Mouse (Mus musculus) brain, adult 2 months (tissue): ENCODE results near the gene Fbxl5.

Experiments
- DNase-seq: peaks from one replicate; pipeline ENCODE4 v3.0.0; 2011; ENCODE audit warnings: low read depth, low spot score

Gene Fbxl5

DNA sequence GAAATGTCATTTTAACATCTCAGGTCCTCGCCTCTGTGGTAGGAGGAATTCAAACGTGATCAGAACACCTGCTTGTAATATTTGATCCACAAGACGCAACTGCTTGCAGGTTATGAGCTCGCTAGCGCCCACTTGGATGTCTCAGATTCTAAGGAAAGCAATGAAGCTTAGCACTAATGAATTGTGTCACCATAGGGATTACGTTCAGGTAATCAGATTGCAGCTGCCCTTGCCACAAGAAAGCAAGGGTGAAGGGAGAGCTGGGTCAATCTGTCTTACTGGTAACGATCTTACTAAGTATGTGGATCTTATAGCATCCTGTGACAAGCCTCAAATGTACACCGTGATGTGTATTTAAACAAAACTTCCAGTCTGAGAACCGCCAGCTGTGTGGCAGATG lies 5.9 kb upstream of the Fbxl5 start:
- no peak for DNase-seq

DNA sequence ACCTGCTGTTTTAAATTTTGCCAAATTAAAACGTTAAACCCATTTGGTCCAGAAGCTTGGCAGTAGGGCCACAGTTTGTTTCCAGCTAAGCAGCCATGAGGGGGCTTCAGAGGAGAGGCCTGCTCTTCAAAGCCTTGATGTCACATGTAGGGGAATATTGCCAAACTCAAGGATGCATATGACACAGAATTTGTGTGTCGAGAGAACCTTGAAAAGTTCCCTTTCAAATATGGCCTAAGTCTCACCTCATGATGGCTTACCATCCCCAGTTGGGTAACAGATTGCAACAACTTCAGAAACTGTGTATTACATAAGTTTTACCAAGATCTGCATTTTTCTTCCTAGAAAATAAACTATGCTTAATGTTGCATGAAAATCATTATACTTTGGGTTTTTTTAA lies 5.4 kb upstream of the Fbxl5 start:
- no peak for DNase-seq

DNA sequence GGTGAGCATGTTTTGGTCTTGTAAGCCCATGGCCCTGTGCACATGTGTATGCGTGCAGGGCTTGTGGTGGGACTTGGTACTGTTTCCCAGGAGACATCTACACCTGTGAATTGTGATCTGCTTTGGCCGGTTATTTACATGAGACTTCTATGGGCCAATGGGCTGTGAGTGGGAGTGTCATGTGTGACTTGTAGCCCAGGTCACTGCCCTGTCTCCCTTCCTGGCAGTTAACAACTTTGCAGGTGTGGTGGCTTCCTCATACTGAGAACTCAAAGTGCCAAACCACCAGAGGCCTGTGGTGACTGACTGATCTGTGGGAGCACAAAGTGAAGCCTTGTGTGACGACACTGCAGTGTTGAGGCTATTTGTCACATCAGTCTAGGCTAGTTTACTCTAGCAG lies 3.1 kb upstream of the Fbxl5 start:
- DNase-seq: no peak

DNA sequence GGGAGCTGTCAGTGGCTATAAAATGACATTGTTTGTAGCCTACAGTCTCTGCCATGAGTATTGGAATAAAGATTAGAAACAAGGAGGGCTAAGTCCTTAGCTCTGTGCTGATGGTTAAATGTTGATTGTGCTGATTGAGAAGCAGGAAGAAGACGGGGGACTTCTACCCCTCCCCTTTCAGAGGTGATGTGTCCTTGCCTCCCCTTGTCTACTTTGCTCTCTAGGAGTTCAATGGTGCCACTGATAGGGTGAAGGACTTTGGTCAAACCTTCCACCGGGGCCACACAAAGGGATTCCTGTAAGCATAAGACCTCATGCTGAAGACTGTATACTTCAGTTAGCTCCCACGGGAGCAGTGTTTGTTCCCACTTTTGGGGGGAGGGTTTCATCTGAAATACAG lies 1.4 kb upstream of the Fbxl5 start:
- DNase-seq: no peak

DNA sequence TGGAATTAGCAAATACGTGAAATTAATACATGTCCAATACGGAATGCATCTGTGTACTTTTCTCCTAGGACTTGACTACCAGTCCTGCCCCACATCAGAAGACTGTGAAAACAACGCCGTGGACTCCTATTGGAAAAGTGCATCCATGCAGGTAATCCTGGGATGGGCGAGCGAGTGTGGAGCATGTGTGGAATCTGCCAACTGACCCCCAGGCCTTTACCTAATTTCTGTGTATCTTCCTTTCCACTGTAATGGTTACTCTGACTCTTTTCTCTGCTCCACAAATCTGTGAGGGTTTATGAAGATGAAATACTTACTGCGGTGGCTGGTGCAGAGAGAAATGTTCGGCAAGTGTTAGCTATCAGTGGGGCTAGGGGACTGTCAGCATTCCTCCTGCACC lies 761 bp upstream of the Fbxl5 start:
- DNase-seq: no peak

DNA sequence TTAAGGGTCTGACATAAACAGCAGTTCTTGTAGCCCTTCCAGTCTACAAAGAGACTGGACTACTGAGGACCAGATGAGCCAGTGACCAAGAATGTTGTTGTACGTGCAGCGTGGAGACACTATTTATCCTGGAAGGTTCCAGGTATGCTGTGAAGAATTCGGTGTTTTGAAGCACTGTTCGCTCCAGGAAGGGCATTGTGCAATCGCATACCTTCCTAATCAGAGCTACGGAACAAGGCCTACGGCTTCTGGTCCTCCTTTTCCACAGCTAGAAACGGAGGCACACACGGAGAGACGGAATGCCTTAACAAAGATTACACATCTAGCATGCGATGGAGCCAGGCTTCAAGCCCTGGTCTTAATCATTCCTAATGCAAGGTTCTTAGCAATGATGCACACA lies 653 bp downstream of the Fbxl5 start:
- DNase-seq: no peak

DNA sequence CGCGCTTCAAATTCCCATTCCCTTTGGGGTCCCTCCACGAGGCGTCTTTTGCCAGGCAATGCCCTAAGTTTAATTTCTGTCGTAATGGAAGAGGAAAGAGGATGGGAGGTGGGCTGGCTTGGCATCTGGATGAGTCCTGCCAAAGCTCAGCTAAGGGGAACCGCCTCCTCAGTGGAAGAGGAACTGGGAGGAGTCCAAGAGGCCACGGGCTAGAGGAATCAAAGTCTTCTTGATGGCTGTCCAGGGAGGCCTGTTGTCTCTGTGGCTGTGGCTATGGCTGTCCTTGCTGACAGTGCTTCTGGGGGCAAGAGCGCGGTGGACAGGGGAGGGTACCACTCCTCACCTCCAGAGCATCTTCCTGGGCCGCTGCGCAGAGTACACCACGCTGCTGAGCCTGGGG lies 2.7 kb downstream of the Fbxl5 start, which contains the start of gene Bst1:
Gene Bst1 (plus strand): TSS at position 191 of the 400 bp plus-strand sequence.
- DNase-seq: no peak

DNA sequence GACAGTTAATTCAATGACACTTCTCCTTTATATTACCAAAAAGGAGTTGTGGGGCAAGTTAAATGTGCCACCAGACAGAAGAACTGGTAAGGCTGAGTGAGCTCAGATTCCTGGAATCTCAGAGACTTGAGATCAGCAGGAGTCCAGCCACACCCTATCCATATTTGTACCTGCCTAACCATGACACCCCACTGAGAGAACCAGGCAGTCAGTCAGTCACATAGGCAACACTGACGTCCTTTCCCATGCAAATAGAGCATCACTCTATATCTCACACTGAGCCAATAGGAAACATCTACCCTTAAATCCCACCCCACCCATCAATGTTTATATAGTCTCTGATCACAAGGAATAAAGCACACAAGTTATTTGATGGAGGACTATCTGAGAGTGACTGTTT lies 5.7 kb downstream of the Fbxl5 start:
- DNase-seq: no peak

DNA sequence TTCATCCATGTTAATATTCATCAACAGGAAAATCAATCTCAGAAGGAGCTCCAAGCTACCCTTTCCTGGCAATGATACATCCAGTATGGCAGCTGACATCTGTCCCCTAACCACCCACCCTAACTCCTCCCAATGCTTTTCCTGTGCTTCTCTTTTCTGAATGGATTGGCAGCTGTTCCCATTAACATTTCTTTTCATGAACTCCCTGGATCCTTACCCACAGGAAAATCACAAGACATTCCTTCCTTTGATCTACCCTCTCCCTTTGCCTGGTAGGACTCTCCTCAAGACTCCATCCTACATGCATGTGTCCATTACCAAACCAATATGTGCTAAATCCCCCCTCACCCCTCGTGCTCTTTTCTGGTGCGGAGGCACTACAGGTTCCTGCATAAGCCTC lies 6.9 kb downstream of the Fbxl5 start:
- peak; percentile 14 for DNase-seq

DNA sequence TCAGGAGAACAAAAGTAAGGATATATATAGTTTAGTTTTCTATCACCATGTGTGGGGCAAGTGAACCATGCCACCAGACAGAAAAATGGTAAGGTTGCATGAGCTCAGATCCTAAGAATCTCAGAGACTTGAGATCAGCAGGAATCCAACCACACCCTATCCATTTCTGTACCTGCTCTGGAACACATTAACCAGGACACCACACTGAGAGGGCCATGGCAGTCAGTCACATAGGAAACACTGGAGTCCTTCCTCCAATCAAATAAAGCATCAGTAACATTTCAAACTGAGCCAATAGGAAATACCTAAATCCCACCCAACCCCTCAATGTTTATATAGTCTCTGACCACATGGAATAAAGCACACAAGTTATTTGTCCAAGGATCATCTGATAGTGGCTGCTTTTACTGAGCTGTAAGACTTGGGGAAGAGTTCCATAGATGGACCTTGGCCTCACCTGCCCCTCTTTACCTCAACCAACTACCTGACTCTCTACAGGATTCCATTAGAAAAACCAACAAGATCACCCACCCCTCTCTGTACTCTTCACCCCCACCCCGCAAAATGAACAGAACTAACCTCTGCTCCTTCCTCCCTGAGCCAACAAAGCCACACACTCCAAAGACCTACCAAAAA lies 10.9 kb downstream of the Fbxl5 start:
- no peak for DNase-seq

DNA sequence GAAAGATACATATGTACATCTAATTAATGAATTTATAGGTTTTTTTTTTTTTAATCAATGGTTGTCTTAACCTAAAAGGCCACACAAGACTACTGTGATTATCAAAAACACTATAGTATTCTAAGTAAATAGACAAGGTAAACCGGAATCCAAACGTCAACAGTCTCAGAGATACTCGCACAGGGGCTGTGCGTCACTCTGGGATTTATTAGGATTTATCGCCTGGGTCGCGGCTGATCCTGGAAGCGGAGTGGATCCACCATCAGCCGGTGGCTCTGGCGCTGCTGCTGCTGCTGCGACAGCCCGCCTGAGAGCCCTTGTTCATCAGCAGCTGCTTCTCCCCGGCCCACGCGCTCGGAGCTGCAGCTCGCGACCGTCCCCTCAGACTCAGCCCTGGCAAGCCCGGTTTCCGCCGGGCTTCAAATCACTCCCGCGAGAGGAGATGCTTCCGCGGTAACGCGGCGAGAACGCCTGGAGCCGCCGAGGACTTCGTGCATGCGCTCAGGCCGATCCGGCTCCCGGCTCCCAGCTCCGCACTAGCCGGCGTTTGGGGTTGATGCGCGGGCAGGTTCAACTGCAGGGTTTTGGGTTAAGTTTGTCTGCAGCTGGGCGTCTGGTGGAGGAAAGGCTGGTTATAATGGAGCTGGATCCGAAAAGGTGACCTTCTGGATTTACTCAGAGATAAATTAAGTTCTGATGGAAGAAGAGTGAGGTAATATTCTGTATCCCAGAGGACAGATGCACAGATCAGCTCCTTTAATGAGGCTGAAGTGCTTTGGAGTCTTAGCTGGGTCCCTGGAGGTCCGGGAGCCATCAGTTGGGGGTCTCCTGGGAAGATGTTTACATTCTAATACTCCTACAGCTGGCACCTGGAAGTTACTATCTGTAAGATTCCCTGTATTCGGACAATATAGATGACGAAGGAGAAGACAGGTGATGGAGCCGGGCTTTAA lies 13.4 kb downstream of the Fbxl5 start:
- peak; percentile 96 for DNase-seq

DNA sequence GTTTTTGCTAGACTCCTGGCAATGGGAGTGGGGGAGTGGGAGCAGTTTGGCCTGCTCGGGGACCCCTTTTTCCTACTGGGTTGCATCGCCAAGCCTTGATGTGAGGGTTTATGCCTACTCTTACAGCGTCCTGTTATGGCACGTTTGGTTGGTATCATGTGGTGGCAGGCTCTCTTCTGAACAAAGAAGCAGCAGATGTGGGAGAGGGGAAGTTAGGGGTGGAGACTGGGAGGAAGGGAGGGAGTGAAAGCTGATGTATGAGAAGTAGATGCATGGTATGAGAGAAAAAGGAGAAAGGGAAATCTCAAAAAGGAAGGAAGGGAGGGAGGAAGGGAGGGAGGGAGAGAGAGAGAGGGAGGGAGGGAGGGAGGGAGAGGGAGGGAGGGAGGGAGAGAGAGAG lies 14.5 kb downstream of the Fbxl5 start:
- DNase-seq: no peak

DNA sequence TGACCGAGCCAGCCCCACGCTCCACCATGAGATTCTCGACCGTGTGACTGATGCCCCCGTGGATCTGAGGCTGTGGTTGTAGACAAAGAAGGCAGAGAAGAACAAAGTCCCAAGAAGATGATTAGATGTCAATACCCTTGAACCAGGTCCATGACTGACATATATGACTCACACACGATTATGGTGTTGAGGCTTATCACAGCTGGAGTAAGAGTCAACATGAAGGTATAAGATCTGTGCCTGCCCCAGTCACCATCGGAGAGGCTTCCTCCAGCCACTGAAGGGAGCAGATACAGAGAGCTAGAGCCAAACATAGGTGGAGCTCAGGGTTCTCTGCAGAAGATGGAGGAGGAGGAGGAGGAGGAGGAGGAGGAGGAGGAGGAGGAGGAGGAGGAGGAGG lies 15.1 kb downstream of the Fbxl5 start:
- no peak for DNase-seq

DNA sequence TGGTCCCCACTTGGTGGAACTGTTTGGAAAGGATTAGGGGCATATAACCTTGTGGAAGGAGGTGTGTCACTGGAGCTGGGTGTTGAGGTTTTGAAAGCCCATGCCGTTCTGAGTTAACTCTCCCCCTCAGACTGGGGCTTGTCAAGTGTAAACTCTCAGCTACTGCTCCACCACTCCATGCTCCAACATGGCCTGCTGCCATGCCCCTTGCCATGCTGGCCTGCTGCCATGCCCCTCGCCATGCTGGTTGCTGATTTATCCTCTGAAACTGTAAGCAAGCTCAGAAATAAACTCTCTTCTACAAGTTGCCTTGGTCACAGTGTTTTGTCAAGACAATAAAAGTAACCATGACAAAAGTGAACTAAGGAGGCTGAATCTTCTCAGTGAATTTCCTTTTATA lies 16.0 kb downstream of the Fbxl5 start:
- DNase-seq: no peak

DNA sequence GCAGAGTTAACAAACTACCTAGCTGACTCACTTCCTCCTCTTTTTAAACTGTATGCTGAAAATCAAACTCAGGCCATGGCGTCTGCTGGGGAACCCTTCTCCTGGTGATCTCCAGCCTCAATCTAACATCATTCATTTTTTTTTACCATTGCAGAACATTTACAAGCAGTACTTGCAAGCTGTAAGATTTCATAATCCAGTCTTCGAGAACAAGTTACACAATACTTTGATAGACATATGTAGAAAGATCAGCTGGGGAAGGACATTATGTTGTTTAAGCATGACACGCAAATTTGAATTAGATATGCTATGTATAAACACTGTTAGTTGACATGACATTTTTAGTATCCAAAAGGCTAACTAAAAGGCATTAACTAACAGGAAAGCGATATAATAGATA lies 19.6 kb downstream of the Fbxl5 start:
- DNase-seq: no peak

DNA sequence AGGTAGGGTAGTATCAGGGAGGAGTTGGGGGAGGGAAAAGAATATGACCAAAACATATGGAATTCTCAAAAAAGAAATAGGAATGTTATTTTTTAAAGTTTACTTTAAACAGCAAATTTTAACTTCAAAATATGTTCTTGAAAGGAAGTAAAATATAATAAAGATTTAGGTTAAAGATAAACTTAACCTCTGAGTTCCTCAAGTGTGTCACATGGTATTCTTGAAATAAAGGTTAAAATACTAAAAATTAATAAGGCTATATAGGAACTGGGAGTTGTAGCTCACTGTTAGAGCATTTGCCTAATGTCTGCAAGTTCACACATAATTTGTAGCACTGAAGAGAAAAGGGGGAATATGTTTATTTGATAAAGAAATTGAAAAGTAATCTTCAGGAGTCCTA lies 20.2 kb downstream of the Fbxl5 start:
- DNase-seq: no peak

DNA sequence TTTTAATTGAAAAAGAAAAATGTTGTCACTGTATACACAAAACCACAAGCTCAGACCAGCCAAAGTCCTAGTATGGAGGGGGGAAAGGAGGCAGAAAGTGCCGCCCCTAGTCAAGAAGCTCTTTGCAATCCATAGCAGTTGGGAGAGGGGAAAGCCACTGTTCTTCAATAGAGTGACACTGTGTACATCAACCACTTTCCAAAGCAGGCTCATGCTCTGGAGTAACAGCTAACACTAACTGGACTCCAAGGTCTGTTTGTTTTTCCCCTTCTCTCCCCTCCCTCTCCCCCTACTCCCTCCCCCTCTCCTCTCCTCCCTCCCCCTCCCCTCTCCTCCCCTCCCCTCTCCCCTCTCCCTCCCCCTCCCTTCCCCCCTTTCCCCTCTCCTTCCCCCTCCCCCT lies 20.7 kb downstream of the Fbxl5 start:
- no peak for DNase-seq

DNA sequence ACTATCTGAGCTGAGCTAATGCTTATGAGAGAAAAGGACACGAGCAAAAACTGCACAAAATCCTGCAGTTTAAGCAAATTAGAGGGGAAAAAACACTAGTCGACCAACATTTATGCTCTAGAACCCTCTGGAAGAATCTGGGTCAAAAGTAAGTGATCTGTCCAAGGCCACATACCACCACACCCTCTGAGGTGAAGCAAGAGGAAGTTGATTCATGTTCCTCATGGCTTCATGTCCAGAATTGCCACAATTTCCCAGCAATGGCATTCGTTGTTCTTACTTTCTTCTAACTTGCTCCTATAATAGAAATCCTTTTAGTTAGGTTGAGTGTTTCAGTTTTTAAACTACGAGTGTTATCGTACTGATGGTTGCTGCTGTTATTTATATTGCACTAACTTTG lies 21.9 kb downstream of the Fbxl5 start:
- no peak for DNase-seq

DNA sequence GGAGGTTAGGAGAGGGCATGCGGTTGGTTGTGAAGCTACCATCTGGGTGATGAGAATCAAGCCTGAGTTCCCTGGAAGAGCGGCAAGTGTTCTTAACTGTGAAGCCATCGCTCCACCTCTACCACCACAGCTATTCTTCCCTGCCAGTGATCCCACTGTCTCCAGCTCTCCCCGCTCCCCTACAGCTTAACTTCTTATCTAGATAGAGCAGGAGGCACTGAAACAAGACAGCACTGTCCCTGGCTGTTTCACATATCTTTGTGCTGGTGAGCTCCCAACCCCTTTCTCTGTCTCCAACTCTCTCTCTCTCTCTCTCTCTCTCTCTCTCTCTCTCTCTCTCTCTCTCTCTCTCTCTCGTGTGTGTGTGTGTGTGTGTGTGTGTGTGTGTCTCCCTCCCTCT lies 29.1 kb downstream of the Fbxl5 start:
- DNase-seq: no peak

DNA sequence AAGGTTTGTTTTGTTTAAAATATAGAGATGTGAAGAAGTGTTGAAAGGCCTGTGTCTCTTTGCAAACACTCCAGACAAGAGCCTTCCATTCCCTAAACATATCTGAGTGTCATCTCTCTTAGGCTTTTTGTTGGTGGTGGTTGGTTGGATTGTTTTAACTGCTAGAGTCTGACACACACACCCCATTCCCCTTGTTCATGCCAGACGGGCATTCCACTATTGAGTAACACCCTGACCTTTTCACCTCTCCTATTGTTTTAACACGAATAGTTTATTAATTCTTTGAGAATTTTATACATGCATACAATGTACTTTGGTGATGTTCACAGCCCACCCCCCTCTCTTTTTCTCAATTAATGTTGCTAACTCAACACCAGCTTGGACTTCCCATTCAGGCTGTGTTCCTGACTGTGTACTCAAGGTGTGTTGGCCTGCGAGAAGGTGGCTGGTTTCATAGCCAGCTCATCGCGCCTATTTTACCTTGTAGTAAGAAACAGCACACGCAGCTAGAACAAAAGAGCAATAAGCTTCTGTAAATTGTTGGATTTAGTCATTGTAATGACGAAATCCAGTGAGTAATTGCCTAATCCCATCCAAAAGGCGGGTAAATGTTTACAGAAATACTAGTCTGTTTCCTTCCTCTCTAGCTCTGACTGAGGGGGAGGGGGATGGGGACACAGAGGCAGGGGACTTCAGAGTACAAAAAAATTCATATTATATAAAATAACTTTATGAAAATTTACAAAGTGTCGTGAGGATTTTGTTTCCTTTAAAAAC lies 33.3 kb downstream of the Fbxl5 start:
- DNase-seq: no peak

DNA sequence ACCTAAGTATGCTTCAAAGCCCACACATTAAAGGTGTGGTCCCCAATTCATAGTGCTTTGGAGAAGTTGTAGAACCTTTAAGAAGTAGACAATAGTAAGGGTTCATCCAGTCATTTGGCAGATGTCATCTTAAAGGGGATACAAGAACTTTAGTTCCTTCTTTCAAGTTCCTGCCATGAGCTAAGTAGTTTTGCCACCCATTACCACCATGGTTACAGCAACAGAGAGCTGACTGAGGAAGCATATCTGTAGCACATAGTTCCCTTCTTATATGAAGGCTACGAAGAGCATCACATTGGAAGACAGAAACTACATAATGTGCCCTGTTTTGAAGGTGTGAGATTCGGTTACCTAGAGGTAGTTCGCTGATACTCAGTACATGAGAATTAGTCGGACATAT lies 34.8 kb downstream of the Fbxl5 start:
- no peak for DNase-seq

DNA sequence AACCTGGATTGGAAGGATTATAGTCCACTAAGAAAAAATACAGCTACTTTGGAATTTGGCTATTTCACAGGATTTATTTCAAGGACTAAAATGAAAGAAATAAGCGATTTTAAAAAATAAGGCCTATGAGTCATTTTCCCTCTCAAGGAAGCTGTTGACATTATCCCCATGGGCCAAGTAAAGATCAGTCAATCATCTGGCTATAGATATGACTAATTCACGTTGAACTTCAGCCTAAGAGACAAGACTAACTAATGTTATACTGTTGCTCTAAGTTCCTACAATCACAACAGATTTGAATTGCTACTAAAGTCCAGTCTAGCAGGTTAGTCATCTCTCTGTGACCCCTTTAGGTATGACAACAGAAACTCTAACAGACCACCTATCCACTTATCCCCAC lies 37.4 kb downstream of the Fbxl5 start:
- no peak for DNase-seq
